Mouse (Mus musculus): Measurements from ENCODE around the gene Syt7.

The Syt7 gene

GRCm38 (mm10) chr19:10425484-10426270 lies 36.8 kb downstream of the Syt7 start:
- DNase-seq: no peak

- peak; percentile 17 for DNase-seq
Observed at GRCm38 (mm10) chr19:10426312-10426711, 37.4 kb downstream of the Syt7 start.

- DNase-seq: no peak
Observed at GRCm38 (mm10) chr19:10426793-10427192, 37.9 kb downstream of the Syt7 start.

- DNase-seq: no peak
Observed at GRCm38 (mm10) chr19:10427431-10427830, 38.5 kb downstream of the Syt7 start.

- no peak for DNase-seq
Observed at GRCm38 (mm10) chr19:10429371-10429770, 40.5 kb downstream of the Syt7 start.

- no peak for DNase-seq
Observed at GRCm38 (mm10) chr19:10431410-10431809, 42.5 kb downstream of the Syt7 start.

- no peak for DNase-seq
Observed at GRCm38 (mm10) chr19:10431841-10432240, 43.0 kb downstream of the Syt7 start.

GRCm38 (mm10) chr19:10433225-10433624 lies 44.3 kb downstream of the Syt7 start:
- DNase-seq: no peak

GRCm38 (mm10) chr19:10433879-10434540 lies 45.1 kb downstream of the Syt7 start:
- no peak for DNase-seq

GRCm38 (mm10) chr19:10434927-10435326 lies 46.0 kb downstream of the Syt7 start:
- DNase-seq: no peak

- peak; percentile 79 for DNase-seq
Observed at GRCm38 (mm10) chr19:10435908-10436307, 47.0 kb downstream of the Syt7 start.

- DNase-seq: no peak
Observed at GRCm38 (mm10) chr19:10436726-10437125, 47.8 kb downstream of the Syt7 start.

GRCm38 (mm10) chr19:10437521-10437920 lies 48.6 kb downstream of the Syt7 start:
- DNase-seq: no peak

GRCm38 (mm10) chr19:10444685-10445369 lies 55.9 kb downstream of the Syt7 start:
- DNase-seq: no peak

- DNase-seq: no peak
Observed at GRCm38 (mm10) chr19:10448275-10448674, 59.4 kb downstream of the Syt7 start.

GRCm38 (mm10) chr19:10449190-10449589 lies 60.3 kb downstream of the Syt7 start:
- DNase-seq: no peak

- no peak for DNase-seq
Observed at GRCm38 (mm10) chr19:10449708-10450107, 60.8 kb downstream of the Syt7 start.

GRCm38 (mm10) chr19:10454718-10455436 lies 66.0 kb downstream of the Syt7 start:
- no peak for DNase-seq

GRCm38 (mm10) chr19:10455437-10455806 lies 66.5 kb downstream of the Syt7 start:
- no peak for DNase-seq

- no peak for DNase-seq
Observed at GRCm38 (mm10) chr19:10456752-10457483, 68.0 kb downstream of the Syt7 start, which contains the start of gene Lrrc10b. Lrrc10b (minus strand) TSS chr19:10457473.

- DNase-seq: no peak
Observed at GRCm38 (mm10) chr19:10457484-10457800, 68.6 kb downstream of the Syt7 start.

GRCm38 (mm10) chr19:10458096-10458495 lies 69.2 kb downstream of the Syt7 start:
- DNase-seq: no peak

- no peak for DNase-seq
Observed at GRCm38 (mm10) chr19:10459907-10460306, 71.0 kb downstream of the Syt7 start.
